Mouse (Mus musculus) lung, embryonic 15.5 days (tissue): ENCODE measurements around the gene Tmem50a. TPM values are rescaled to one million over a fixed set of nuclear protein-coding genes. Genes with fewer than 3 reads are reported as not detected.

Experiments
- ATAC-seq: fragments of 200-750 bp; cut with Nextera tagmentation; 2 replicates; pipeline ENCODE4 v1.8.0; 2017; ENCODE audit warnings: moderate number of reproducible peaks, borderline replicate concordance; ENCODE audit not compliant: low FRiP score, low TSS enrichment; ENCODE audit errors: extremely low read depth
- H3K27ac ChIP-seq: fragments of 300-500 bp; sonication (generic); 2 replicates; pipeline ENCODE4 v1.5.1; 2015; ENCODE audit warnings: moderate library complexity, mild to moderate bottlenecking, inconsistent platforms
- H3K27me3 ChIP-seq: fragments of 300-500 bp; sonication (generic); 2 replicates; pipeline ENCODE4 v1.6.1; 2015; ENCODE audit warnings: inconsistent platforms
- H3K36me3 ChIP-seq: fragments of 300-500 bp; sonication (generic); 2 replicates; pipeline ENCODE4 v1.6.1; 2015; ENCODE audit warnings: inconsistent platforms
- H3K4me1 ChIP-seq: fragments of 300-500 bp; sonication (generic); 2 replicates; pipeline ENCODE4 v1.6.1; 2015; ENCODE audit warnings: inconsistent platforms
- H3K4me2 ChIP-seq: fragments of 300-500 bp; sonication (generic); 2 replicates; pipeline ENCODE4 v1.6.1; 2015; ENCODE audit warnings: inconsistent platforms, mild to moderate bottlenecking, moderate library complexity
- H3K4me3 ChIP-seq: fragments of 300-500 bp; sonication (generic); 2 replicates; pipeline ENCODE4 v1.5.1; 2015; ENCODE audit warnings: mild to moderate bottlenecking, inconsistent platforms
- H3K9ac ChIP-seq: fragments of 300-500 bp; sonication (generic); 2 replicates; pipeline ENCODE4 v1.6.1; 2015; ENCODE audit warnings: inconsistent platforms
- H3K9me3 ChIP-seq: fragments of 300-500 bp; sonication (generic); 2 replicates; pipeline ENCODE4 v1.6.1; 2016; ENCODE audit warnings: inconsistent platforms
- WGBS: fragments of 180-500 bp; shearing (Covaris S2); methylation state at CpG from one replicate; pipeline ENCODE4 v1.1.7; 2015; 5-methylcytosine and 5-hydroxymethylcytosine counted together
- polyA plus RNA-seq: library from polyadenylated mRNA; unstranded; fragments of >200 nt; fragmentation: Nextera tagmentation; extraction: Ambion mirVana; gene quantifications from 2 replicates; pipeline ENCODE4 v1.2.1, GENCODE M21; 2015

The Tmem50a gene
- polyA plus RNA-seq, 1 experiment from 2014 or later = 184 TPM

- peaks cover 46% of the 10 kb centered on the region for H3K36me3 ChIP-seq
Observed at GRCm38 (mm10) chr4:134937240-134938176, 22.7 kb upstream of the Tmem50a start.

GRCm38 (mm10) chr4:134930684-134931481 lies 16.1 kb upstream of the Tmem50a start, which contains the start of gene Syf2:
TSS of gene Syf2 (plus strand) at chr4:134930898.
- ATAC-seq = peak; percentile 93
- H3K4me1 ChIP-seq = peaks cover 22% of the 10 kb centered on the region
- H3K9ac ChIP-seq = peak within 1 kb of the TSS; percentile 74
- peak within 1 kb of the TSS; percentile 84 for H3K4me2 ChIP-seq
- H3K9me3 ChIP-seq = no peaks in the 10 kb centered on the region
- H3K27me3 ChIP-seq = no peaks in the 10 kb centered on the region
- peak within 1 kb of the TSS; percentile 67 for H3K27ac ChIP-seq
- peak within 1 kb of the TSS; percentile 90 for H3K4me3 ChIP-seq
- peaks cover 54% of the 10 kb centered on the region for H3K36me3 ChIP-seq
- under 1% methylated on average over 62 of the region's 68 CpGs for WGBS

More at GRCm38 (mm10) chr4:134937240-134938176, 22.7 kb upstream of the Tmem50a start:
- Histone ChIP-seq H3K4me3 (no peak overlapping the region), H3K4me2 (no peak overlapping the region), H3K27me3 (peaks cover 9% of the 10 kb centered on the region; the same call in 1 of the 2 replicates), H3K4me1 (no peaks in the 10 kb centered on the region), H3K9me3 (no peaks in the 10 kb centered on the region), H3K9ac (no peak overlapping the region), H3K27ac (no peak overlapping the region)
- WGBS = 43% methylated on average over 17 of the region's 17 CpGs
- no peak; the same call in 1 of the 2 replicates for ATAC-seq

GRCm38 (mm10) chr4:134930190-134930589 lies 15.4 kb upstream of the Tmem50a start:
- Histone ChIP-seq H3K4me2 (peak overlapping the region; percentile 84), H3K9ac (peak overlapping the region; percentile 34; the same call in 1 of the 2 replicates), H3K27ac (peak overlapping the region; percentile 29; the same call in 1 of the 2 replicates), H3K27me3 (no peaks in the 10 kb centered on the region), H3K4me3 (peak overlapping the region; percentile 90), H3K36me3 (peaks cover 54% of the 10 kb centered on the region), H3K9me3 (no peaks in the 10 kb centered on the region), H3K4me1 (peaks cover 28% of the 10 kb centered on the region)
- no peak for ATAC-seq
- 23% methylated on average over 9 of the region's 9 CpGs for WGBS

- no peak overlapping the region for H3K4me2 ChIP-seq
- H3K4me1 ChIP-seq = peaks cover 30% of the 10 kb centered on the region
- H3K9ac ChIP-seq = no peak overlapping the region
- no peak overlapping the region for H3K4me3 ChIP-seq
- ATAC-seq = no peak
- WGBS = 81% methylated on average over 4 of the region's 4 CpGs
- H3K9me3 ChIP-seq = no peaks in the 10 kb centered on the region
- no peaks in the 10 kb centered on the region for H3K27me3 ChIP-seq
- no peak overlapping the region for H3K27ac ChIP-seq
- peaks cover 49% of the 10 kb centered on the region for H3K36me3 ChIP-seq
Observed at GRCm38 (mm10) chr4:134929536-134929935, 14.7 kb upstream of the Tmem50a start.

GRCm38 (mm10) chr4:134928464-134928836 lies 13.6 kb upstream of the Tmem50a start:
- no peaks in the 10 kb centered on the region for H3K27me3 ChIP-seq
- H3K9ac ChIP-seq = no peak overlapping the region
- peaks cover 30% of the 10 kb centered on the region for H3K4me1 ChIP-seq
- 75% methylated on average over 1 of the region's 1 CpGs for WGBS
- H3K4me2 ChIP-seq = no peak overlapping the region
- ATAC-seq = no peak
- no peak overlapping the region for H3K27ac ChIP-seq
- H3K36me3 ChIP-seq = peaks cover 38% of the 10 kb centered on the region
- no peaks in the 10 kb centered on the region for H3K9me3 ChIP-seq
- no peak overlapping the region for H3K4me3 ChIP-seq

- Histone ChIP-seq H3K4me2 (no peak overlapping the region), H3K27me3 (no peaks in the 10 kb centered on the region), H3K27ac (no peak overlapping the region), H3K36me3 (peaks cover 33% of the 10 kb centered on the region), H3K4me1 (peaks cover 30% of the 10 kb centered on the region), H3K9me3 (no peaks in the 10 kb centered on the region), H3K4me3 (no peak overlapping the region), H3K9ac (no peak overlapping the region)
- 60% methylated on average over 5 of the region's 5 CpGs for WGBS
- ATAC-seq = no peak
Observed at GRCm38 (mm10) chr4:134927815-134928463, 13.1 kb upstream of the Tmem50a start.

- H3K4me1 ChIP-seq = peaks cover 21% of the 10 kb centered on the region
- ATAC-seq = no peak
- peak overlapping the region; percentile 85 for H3K4me3 ChIP-seq
- no peaks in the 10 kb centered on the region for H3K9me3 ChIP-seq
- peaks cover 30% of the 10 kb centered on the region for H3K36me3 ChIP-seq
- peak overlapping the region; percentile 69 for H3K4me2 ChIP-seq
- H3K9ac ChIP-seq = peak overlapping the region; percentile 33; the same call in 1 of the 2 replicates
- H3K27me3 ChIP-seq = no peaks in the 10 kb centered on the region
- 65% methylated on average over 8 of the region's 8 CpGs for WGBS
- no peak overlapping the region for H3K27ac ChIP-seq
Observed at GRCm38 (mm10) chr4:134925206-134925605, 10.4 kb upstream of the Tmem50a start.

- peak overlapping the region; percentile 85 for H3K4me3 ChIP-seq
- peak; percentile 39 for ATAC-seq
- WGBS = under 1% methylated on average over 75 of the region's 75 CpGs
- H3K4me2 ChIP-seq = peak overlapping the region; percentile 69
- H3K9me3 ChIP-seq = no peaks in the 10 kb centered on the region
- peaks cover 19% of the 10 kb centered on the region for H3K4me1 ChIP-seq
- peak overlapping the region; percentile 90 for H3K27ac ChIP-seq
- H3K36me3 ChIP-seq = peaks cover 30% of the 10 kb centered on the region
- peak overlapping the region; percentile 95 for H3K9ac ChIP-seq
- H3K27me3 ChIP-seq = no peaks in the 10 kb centered on the region
Observed at GRCm38 (mm10) chr4:134924019-134924741, 9.4 kb upstream of the Tmem50a start.

GRCm38 (mm10) chr4:134923258-134924018 lies 8.6 kb upstream of the Tmem50a start, which contains the start of gene Rsrp1:
TSS of gene Rsrp1 (plus strand) at chr4:134923592.
- H3K4me1 ChIP-seq = peaks cover 19% of the 10 kb centered on the region
- H3K4me2 ChIP-seq = peak within 1 kb of the TSS; percentile 69
- no peaks in the 10 kb centered on the region for H3K27me3 ChIP-seq
- peak; percentile 93 for ATAC-seq
- peak within 1 kb of the TSS; percentile 95 for H3K9ac ChIP-seq
- H3K9me3 ChIP-seq = no peaks in the 10 kb centered on the region
- peaks cover 30% of the 10 kb centered on the region for H3K36me3 ChIP-seq
- H3K4me3 ChIP-seq = peak within 1 kb of the TSS; percentile 85
- peak within 1 kb of the TSS; percentile 90 for H3K27ac ChIP-seq
- WGBS = under 1% methylated on average over 64 of the region's 64 CpGs

GRCm38 (mm10) chr4:134922925-134923244 lies 8.1 kb upstream of the Tmem50a start:
- Histone ChIP-seq H3K9me3 (no peaks in the 10 kb centered on the region), H3K9ac (peak overlapping the region; percentile 57), H3K27ac (peak overlapping the region; percentile 83), H3K4me1 (peaks cover 19% of the 10 kb centered on the region), H3K27me3 (no peaks in the 10 kb centered on the region), H3K4me2 (peak overlapping the region; percentile 63), H3K4me3 (peak overlapping the region; percentile 85), H3K36me3 (peaks cover 27% of the 10 kb centered on the region)
- WGBS = under 1% methylated on average over 13 of the region's 13 CpGs
- peak; percentile 61; the same call in 1 of the 2 replicates for ATAC-seq
